ENCODE assay signal across 9 mouse cellular contexts in the genomic region with DNA sequence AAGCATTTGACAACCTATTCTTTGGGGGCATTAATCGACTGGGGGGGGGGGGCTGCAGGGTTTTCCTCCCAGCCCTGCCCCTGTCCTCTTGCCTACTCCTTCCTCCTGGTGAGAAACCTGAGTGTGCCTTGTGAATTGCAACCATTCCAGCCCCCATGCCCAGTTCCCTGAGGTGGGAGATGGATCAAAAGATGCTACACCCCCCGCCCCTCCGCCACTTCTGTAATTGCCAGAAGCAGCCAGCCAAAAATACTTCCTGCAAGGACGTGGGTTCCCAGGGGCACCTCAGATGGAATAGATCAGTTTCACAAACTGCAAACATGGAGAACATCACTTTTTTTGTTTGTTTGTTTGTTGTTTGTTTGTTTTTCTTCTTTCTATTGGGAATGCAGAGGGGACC.
DNase-seq lines count a peak whose midpoint lies in the region; ATAC-seq and TF ChIP-seq lines count a peak whose summit lies in the region.
"Had no signal": no experiment of that assay in that cellular context is flagged by ENCODE, and none has a peak within 500 bp of the region (broad histone marks: within the 10 kb centered on the region; RNA-seq: fewer than 3 reads in every experiment).

No protein-coding gene starts in this region.

- H3K36me3 ChIP-seq in lung, embryonic 15.5 days = no peaks in the 10 kb centered on the region
- H3K36me3 ChIP-seq in limb, embryonic 12.5 days = no peaks in the 10 kb centered on the region
- no peaks in the 10 kb centered on the region for H3K36me3 ChIP-seq in stomach, postnatal 0 days (ENCODE audit: control insufficient read depth, insufficient read depth, low read length)

- TF ChIP-seq CTCF in stomach, postnatal 0 days (IDR thresholded peaks at IDR 0.05; ENCODE audit: low read depth) = no peak

- peak; percentile 24 for DNase-seq in embryo, embryonic 10 days (ENCODE audit: low spot score)
- no peak for DNase-seq in embryo, embryonic 10.5 days (ENCODE audit: low spot score)
- no peak for DNase-seq in lung, adult 18-20 months
- DNase-seq in stomach, postnatal 0 days (ENCODE audit: low spot score) = no peak
- no peak for DNase-seq in gastrocnemius, postnatal 10 days
- DNase-seq in left cerebral cortex, adult 11 months (ENCODE audit: low spot score) = no peak

- peak overlapping the region; percentile 73 for H3K27ac ChIP-seq in lung, embryonic 15.5 days
- H3K27ac ChIP-seq in limb, embryonic 12.5 days = peak overlapping the region; percentile 86
- no peak overlapping the region for H3K27ac ChIP-seq in stomach, postnatal 0 days (replicated peaks)

- H3K9ac ChIP-seq in lung, embryonic 15.5 days = 0 out of 2 replicates have a peak overlapping the region, but pooled peaks have one; percentile 20
- H3K9ac ChIP-seq in limb, embryonic 12.5 days (replicated peaks) = peak overlapping the region; percentile 5; the same call in 1 of the 2 replicates
- H3K9ac ChIP-seq in stomach, postnatal 0 days (ENCODE audit: low read length) = no peak overlapping the region

- peaks cover 28% of the 10 kb centered on the region for H3K4me1 ChIP-seq in lung, embryonic 15.5 days
- H3K4me1 ChIP-seq in limb, embryonic 12.5 days (replicated peaks) = peaks cover 49% of the 10 kb centered on the region
- no peaks in the 10 kb centered on the region for H3K4me1 ChIP-seq in stomach, postnatal 0 days (replicated peaks; ENCODE audit: control insufficient read depth, insufficient read depth)

- WGBS in lung, embryonic 15.5 days = 54% methylated on average over 4 of the region's 4 CpGs
- WGBS in limb, embryonic 12.5 days = 28% methylated on average over 4 of the region's 4 CpGs
- 63% methylated on average over 4 of the region's 4 CpGs for WGBS in stomach, postnatal 0 days

- no peaks in the 10 kb centered on the region for H3K9me3 ChIP-seq in lung, embryonic 15.5 days
- no peaks in the 10 kb centered on the region for H3K9me3 ChIP-seq in limb, embryonic 12.5 days
- H3K9me3 ChIP-seq in stomach, postnatal 0 days (ENCODE audit: control insufficient read depth, low read length) = no peaks in the 10 kb centered on the region

- no peak for TF ChIP-seq EP300 in stomach, postnatal 0 days (optimal IDR thresholded peaks at IDR 0.05)

- H3K27me3 ChIP-seq in lung, embryonic 15.5 days = no peaks in the 10 kb centered on the region
- no peaks in the 10 kb centered on the region for H3K27me3 ChIP-seq in limb, embryonic 12.5 days
- H3K27me3 ChIP-seq in stomach, postnatal 0 days (ENCODE audit: control insufficient read depth, insufficient read depth, low read length) = no peaks in the 10 kb centered on the region

- ATAC-seq in lung, embryonic 15.5 days (ENCODE audit: borderline replicate concordance, extremely low read depth, low FRiP score, low TSS enrichment) = no peak
- ATAC-seq in limb, embryonic 12.5 days (ENCODE audit: insufficient number of reproducible peaks, insufficient read depth, low FRiP score, low TSS enrichment, low read depth) = no peak
- ATAC-seq in stomach, postnatal 0 days (ENCODE audit: low FRiP score, low TSS enrichment) = no peak

- H3K4me3 ChIP-seq in lung, embryonic 15.5 days = 0 out of 2 replicates have a peak overlapping the region, but pooled peaks have one; percentile 19
- H3K4me3 ChIP-seq in limb, embryonic 12.5 days (replicated peaks) = 0 out of 2 replicates have a peak overlapping the region, but pooled peaks have one; percentile 24
- no peak overlapping the region for H3K4me3 ChIP-seq in stomach, postnatal 0 days (ENCODE audit: low read depth, low read length)
- H3K4me3 ChIP-seq: myocyte had no signal

- H3K4me2 ChIP-seq in lung, embryonic 15.5 days = peak overlapping the region; percentile 50
- H3K4me2 ChIP-seq in limb, embryonic 12.5 days = peak overlapping the region; percentile 52
- H3K4me2 ChIP-seq in stomach, postnatal 0 days (replicated peaks; ENCODE audit: low read depth) = peak overlapping the region; percentile 31
